Mouse (Mus musculus) midbrain, embryonic 11.5 days (tissue): ENCODE measurements around the gene Samd4. TPM values are rescaled to one million over a fixed set of nuclear protein-coding genes. Genes with fewer than 3 reads are reported as not detected.
A peak's percentile ranks its signal among the peaks of the same experiment; 100 is the strongest.

Experiments
- ATAC-seq: fragments of 200-750 bp; cut with Nextera tagmentation; 2 replicates; pipeline ENCODE4 v1.8.0; 2017; ENCODE audit warnings: moderate TSS enrichment, moderate library complexity; ENCODE audit not compliant: low FRiP score
- DNase-seq: peaks from one replicate; pipeline ENCODE4 v3.0.0; 2015; ENCODE audit warnings: low spot score; ENCODE audit errors: missing footprints
- H3K27ac ChIP-seq: fragments of 300-500 bp; sonication (generic); 2 replicates; pipeline ENCODE4 v1.5.1; 2014; ENCODE audit warnings: low read depth, low read length
- H3K27me3 ChIP-seq: fragments of 300-500 bp; sonication (generic); 2 replicates; pipeline ENCODE4 v1.6.1; 2014; ENCODE audit warnings: mild to moderate bottlenecking, low read length, moderate library complexity, mixed read lengths; ENCODE audit not compliant: control insufficient read depth, insufficient read depth
- H3K36me3 ChIP-seq: fragments of 300-500 bp; sonication (generic); 2 replicates; pipeline ENCODE4 v1.6.1; 2014; ENCODE audit warnings: mild to moderate bottlenecking, low read length, moderate library complexity, mixed read lengths; ENCODE audit not compliant: control insufficient read depth, insufficient read depth
- H3K4me1 ChIP-seq: fragments of 300-500 bp; sonication (generic); 2 replicates; pipeline ENCODE4 v1.6.1; 2014; ENCODE audit warnings: low read length; ENCODE audit not compliant: control insufficient read depth, insufficient read depth
- H3K4me2 ChIP-seq: fragments of 300-500 bp; sonication (generic); 2 replicates; pipeline ENCODE4 v1.6.1; 2014; ENCODE audit warnings: mild to moderate bottlenecking, moderate library complexity
- H3K4me3 ChIP-seq: fragments of 300-500 bp; sonication (generic); 2 replicates; pipeline ENCODE4 v1.5.1; 2014; ENCODE audit warnings: low read depth, low read length
- H3K9ac ChIP-seq: fragments of 300-500 bp; sonication (generic); 2 replicates; pipeline ENCODE4 v1.6.1; 2014; ENCODE audit warnings: low read length
- H3K9me3 ChIP-seq: fragments of 300-500 bp; sonication (generic); 2 replicates; pipeline ENCODE4 v1.6.1; 2016; ENCODE audit warnings: low read length; ENCODE audit not compliant: control insufficient read depth
- WGBS: fragments of 180-500 bp; shearing (Covaris S2); extraction: QIAGEN DNeasy Blood & Tissue Kit; methylation state at CpG from one replicate; pipeline ENCODE4 v1.1.7; 2014; 5-methylcytosine and 5-hydroxymethylcytosine counted together
- microRNA-seq: library from miRNA; unstranded; fragments of <30 nt; microRNA quantifications from one replicate; pipeline ENCODE4, GENCODE M21; 2017
- polyA plus RNA-seq: library from polyadenylated mRNA; unstranded; fragments of >200 nt; fragmentation: Nextera tagmentation; extraction: Ambion mirVana; gene quantifications from 2 replicates; pipeline ENCODE4 v1.2.1, GENCODE M21; 2014

The Samd4 gene
- polyA plus RNA-seq, 1 experiment from 2014 or later: 2.8 TPM

- Histone ChIP-seq H3K4me1 (no peaks in the 10 kb centered on the region), H3K9me3 (no peaks in the 10 kb centered on the region), H3K27ac (no peak overlapping the region), H3K4me2 (no peak overlapping the region), H3K27me3 (no peaks in the 10 kb centered on the region), H3K9ac (no peak overlapping the region), H3K36me3 (no peaks in the 10 kb centered on the region), H3K4me3 (no peak overlapping the region)
- 84% methylated on average over 10 of the region's 10 CpGs for WGBS
- DNase-seq: no peak
- ATAC-seq: no peak
These were observed 251.3 kb downstream of the Samd4 start for GRCm38 (mm10) chr14:47133948-47134347.

- Histone ChIP-seq H3K9me3 (no peaks in the 10 kb centered on the region), H3K4me2 (no peak overlapping the region), H3K4me3 (no peak overlapping the region), H3K36me3 (no peaks in the 10 kb centered on the region), H3K4me1 (no peaks in the 10 kb centered on the region), H3K27me3 (no peaks in the 10 kb centered on the region), H3K27ac (no peak overlapping the region), H3K9ac (no peak overlapping the region)
- DNase-seq: no peak
- ATAC-seq: no peak
- WGBS: 89% methylated on average over 5 of the region's 5 CpGs
These were observed 254.0 kb downstream of the Samd4 start for GRCm38 (mm10) chr14:47136637-47137036.

GRCm38 (mm10) chr14:47138853-47139252, 256.2 kb downstream of the Samd4 start:
- H3K27ac ChIP-seq: no peak overlapping the region

GRCm38 (mm10) chr14:47144326-47144725, 261.7 kb downstream of the Samd4 start:
- H3K4me1 ChIP-seq: no peaks in the 10 kb centered on the region
- H3K4me3 ChIP-seq: no peak overlapping the region
- H3K27me3 ChIP-seq: no peaks in the 10 kb centered on the region
- H3K9ac ChIP-seq: no peak overlapping the region
- no peak overlapping the region for H3K4me2 ChIP-seq
- no peak for DNase-seq
- WGBS: 95% methylated on average over 5 of the region's 5 CpGs
- no peak for ATAC-seq
- H3K36me3 ChIP-seq: no peaks in the 10 kb centered on the region
- H3K27ac ChIP-seq: no peak overlapping the region
- no peaks in the 10 kb centered on the region for H3K9me3 ChIP-seq

More at GRCm38 (mm10) chr14:47138853-47139252, 256.2 kb downstream of the Samd4 start:
- WGBS: 79% methylated on average over 3 of the region's 3 CpGs
- no peak overlapping the region for H3K4me2 ChIP-seq
- H3K27me3 ChIP-seq: no peaks in the 10 kb centered on the region
- no peak overlapping the region for H3K4me3 ChIP-seq
- H3K4me1 ChIP-seq: no peaks in the 10 kb centered on the region
- no peak overlapping the region for H3K9ac ChIP-seq
- DNase-seq (no peak), ATAC-seq (no peak)
- no peaks in the 10 kb centered on the region for H3K9me3 ChIP-seq
- no peaks in the 10 kb centered on the region for H3K36me3 ChIP-seq

GRCm38 (mm10) chr14:47151306-47151705, 268.7 kb downstream of the Samd4 start:
- Histone ChIP-seq H3K27me3 (no peaks in the 10 kb centered on the region), H3K27ac (no peak overlapping the region), H3K9me3 (no peaks in the 10 kb centered on the region), H3K9ac (no peak overlapping the region), H3K4me1 (no peaks in the 10 kb centered on the region), H3K36me3 (no peaks in the 10 kb centered on the region), H3K4me3 (no peak overlapping the region), H3K4me2 (no peak overlapping the region)
- WGBS: 90% methylated on average over 6 of the region's 6 CpGs
- DNase-seq: no peak
- ATAC-seq: no peak

- no peak overlapping the region for H3K4me3 ChIP-seq
- no peaks in the 10 kb centered on the region for H3K9me3 ChIP-seq
- DNase-seq (no peak), ATAC-seq (no peak)
- no peak overlapping the region for H3K4me2 ChIP-seq
- H3K4me1 ChIP-seq: no peaks in the 10 kb centered on the region
- H3K36me3 ChIP-seq: no peaks in the 10 kb centered on the region
- H3K27me3 ChIP-seq: no peaks in the 10 kb centered on the region
- H3K27ac ChIP-seq: no peak overlapping the region
- WGBS: 96% methylated on average over 3 of the region's 3 CpGs
- no peak overlapping the region for H3K9ac ChIP-seq
These were observed 271.6 kb downstream of the Samd4 start for GRCm38 (mm10) chr14:47154303-47154702.

Small RNA genes within 50 kb of the gene (microRNA-seq; reads per million reads assigned to microRNA genes)
- gene Mir378c: 8.3 reads per million, percentile 28 among the genes with 10 or more reads in this experiment

Other genes with a start within 250 kb of the Samd4 start
- gene Cdkn3, start 122.3 kb upstream of the Samd4 start, polyA plus RNA-seq: 47.2 and 53.8 TPM in 2 replicates
- 229 and 249 TPM in 2 replicates for gene Cnih1, start 94.4 kb upstream of the Samd4 start, polyA plus RNA-seq
- 118 and 127 TPM in 2 replicates for gene Gmfb, start 60.6 kb upstream of the Samd4 start, polyA plus RNA-seq
- 38.6 and 38.7 TPM in 2 replicates for gene Cgrrf1, start 50.7 kb upstream of the Samd4 start, polyA plus RNA-seq